Mouse (Mus musculus): Measurements from ENCODE around the gene Dpp6. TPM values are rescaled to one million over a fixed set of nuclear protein-coding genes. Genes with fewer than 3 reads are reported as not detected.

Gene Dpp6
- polyA plus RNA-seq, 1 experiment from 2014 or later: 1.0 TPM

DNA sequence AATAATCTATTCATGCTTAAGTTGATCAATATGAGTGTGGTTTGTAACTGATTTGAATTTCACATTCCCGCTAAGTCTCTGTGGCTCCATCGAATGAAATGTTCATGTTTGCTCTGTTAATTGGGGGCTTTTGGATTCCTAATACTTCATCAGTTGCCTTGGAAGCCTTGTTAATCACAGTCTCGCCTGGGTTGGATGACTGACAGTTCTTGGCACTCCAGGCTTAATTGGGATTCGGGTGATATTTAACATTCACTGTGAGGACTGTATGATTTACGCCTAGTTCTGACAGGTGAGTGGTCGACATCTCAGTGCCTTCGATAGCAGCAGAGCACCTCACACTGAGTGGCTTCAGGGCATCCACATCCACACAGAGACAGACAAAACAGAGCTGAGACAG lies 90.1 kb downstream of the Dpp6 start:
- WGBS: 82% methylated on average over 7 of the region's 7 CpGs

DNA sequence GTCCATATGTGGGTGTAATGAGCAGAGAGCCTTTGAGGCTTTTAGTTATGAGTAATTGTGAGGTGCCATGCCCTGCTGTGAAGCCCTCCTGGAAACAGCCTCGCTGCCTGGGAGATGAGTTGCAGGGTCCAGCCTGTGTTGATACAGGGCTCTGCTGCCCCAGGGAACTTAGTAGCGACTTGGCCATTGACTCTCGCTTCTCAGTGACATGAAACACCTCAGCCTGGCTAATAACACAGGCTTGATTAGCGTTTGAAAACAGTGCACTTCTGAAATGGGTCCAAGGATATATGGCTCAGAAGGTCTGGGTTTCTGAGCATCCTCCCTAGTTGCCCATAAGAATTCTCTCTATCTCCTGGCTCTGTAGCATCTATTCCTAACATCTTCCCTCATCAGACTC lies 91.6 kb downstream of the Dpp6 start:
- no peaks in the 10 kb centered on the region for H3K4me1 ChIP-seq (replicated peaks; ENCODE audit: control insufficient read depth, insufficient read depth)
- 43% methylated on average over 4 of the region's 4 CpGs for WGBS
- no peak for ATAC-seq (ENCODE audit: low FRiP score, low TSS enrichment)
- DNase-seq (ENCODE audit: low spot score): no peak
- no peak overlapping the region for H3K4me3 ChIP-seq (ENCODE audit: low read depth, low read length)
- H3K9ac ChIP-seq (ENCODE audit: low read length): no peak overlapping the region
- H3K9me3 ChIP-seq (ENCODE audit: control insufficient read depth, low read length): no peaks in the 10 kb centered on the region
- H3K27me3 ChIP-seq (ENCODE audit: control insufficient read depth, insufficient read depth, low read length): no peaks in the 10 kb centered on the region
- H3K36me3 ChIP-seq (ENCODE audit: control insufficient read depth, insufficient read depth, low read length): no peaks in the 10 kb centered on the region
- H3K4me2 ChIP-seq (replicated peaks; ENCODE audit: low read depth): no peak overlapping the region
- no peak overlapping the region for H3K27ac ChIP-seq (replicated peaks)
- TF ChIP-seq EP300 (optimal IDR thresholded peaks at IDR 0.05): no peak
- TF ChIP-seq CTCF (IDR thresholded peaks at IDR 0.05; ENCODE audit: low read depth): no peak

More for the DNA sequence above, 90.1 kb downstream of the Dpp6 start:
- H3K9ac ChIP-seq (ENCODE audit: low read length): no peak overlapping the region
- H3K4me3 ChIP-seq (ENCODE audit: low read depth, low read length): no peak overlapping the region
- ATAC-seq (ENCODE audit: low FRiP score, low TSS enrichment) (no peak), DNase-seq (ENCODE audit: low spot score) (no peak)
- no peaks in the 10 kb centered on the region for H3K27me3 ChIP-seq (ENCODE audit: control insufficient read depth, insufficient read depth, low read length)
- H3K27ac ChIP-seq (replicated peaks): no peak overlapping the region
- no peak overlapping the region for H3K4me2 ChIP-seq (replicated peaks; ENCODE audit: low read depth)
- H3K4me1 ChIP-seq (replicated peaks; ENCODE audit: control insufficient read depth, insufficient read depth): no peaks in the 10 kb centered on the region
- H3K36me3 ChIP-seq (ENCODE audit: control insufficient read depth, insufficient read depth, low read length): no peaks in the 10 kb centered on the region
- no peaks in the 10 kb centered on the region for H3K9me3 ChIP-seq (ENCODE audit: control insufficient read depth, low read length)
- TF ChIP-seq CTCF (IDR thresholded peaks at IDR 0.05; ENCODE audit: low read depth) (no peak), EP300 (optimal IDR thresholded peaks at IDR 0.05) (no peak)

DNA sequence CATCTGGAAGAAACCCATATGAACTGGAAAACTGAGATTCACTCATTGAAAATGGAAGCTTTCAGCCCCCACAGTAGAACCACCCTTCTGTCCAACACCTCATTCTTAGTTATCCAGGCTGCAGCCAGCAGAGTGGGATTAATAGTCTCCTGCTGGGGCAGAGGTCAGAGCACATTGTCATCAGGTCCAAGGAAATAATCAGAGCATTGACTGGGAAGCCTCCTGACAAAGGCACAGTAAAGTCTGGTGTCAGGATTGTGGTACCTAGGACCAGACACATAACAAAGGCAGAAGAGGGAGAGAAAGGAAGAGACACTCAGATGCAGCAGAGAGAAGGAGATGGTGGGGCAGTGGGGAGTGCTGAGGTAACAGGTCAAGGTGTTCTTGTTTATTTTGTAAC lies 93.3 kb downstream of the Dpp6 start:
- Histone ChIP-seq H3K4me2 (replicated peaks; ENCODE audit: low read depth) (no peak overlapping the region), H3K9me3 (ENCODE audit: control insufficient read depth, low read length) (no peaks in the 10 kb centered on the region), H3K36me3 (ENCODE audit: control insufficient read depth, insufficient read depth, low read length) (no peaks in the 10 kb centered on the region), H3K4me3 (ENCODE audit: low read depth, low read length) (no peak overlapping the region), H3K27ac (replicated peaks) (no peak overlapping the region), H3K9ac (ENCODE audit: low read length) (no peak overlapping the region), H3K27me3 (ENCODE audit: control insufficient read depth, insufficient read depth, low read length) (no peaks in the 10 kb centered on the region), H3K4me1 (replicated peaks; ENCODE audit: control insufficient read depth, insufficient read depth) (no peaks in the 10 kb centered on the region)
- no peak for DNase-seq (ENCODE audit: low spot score)
- TF ChIP-seq EP300 (optimal IDR thresholded peaks at IDR 0.05) (no peak), CTCF (IDR thresholded peaks at IDR 0.05; ENCODE audit: low read depth) (no peak)
- no peak for ATAC-seq (ENCODE audit: low FRiP score, low TSS enrichment)

DNA sequence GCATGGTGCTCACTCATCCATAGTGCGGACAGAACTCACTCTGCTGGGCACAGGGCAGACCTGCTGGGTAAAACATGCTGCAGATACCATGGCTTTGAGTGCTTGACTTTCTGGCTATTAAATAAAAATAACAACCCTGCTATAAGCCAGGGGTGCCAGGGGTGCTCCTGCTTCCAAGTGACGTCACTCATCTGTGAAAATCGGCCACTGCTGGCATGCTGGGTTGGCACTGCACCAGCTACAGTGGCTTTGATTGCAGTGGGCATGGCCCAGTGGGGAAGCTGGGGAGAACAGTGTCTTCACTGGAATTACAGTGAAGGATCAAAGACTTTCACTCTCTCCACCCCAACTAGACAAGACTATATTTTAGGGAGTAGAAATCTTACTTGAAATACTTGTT lies 95.0 kb downstream of the Dpp6 start:
- Histone ChIP-seq H3K9ac (ENCODE audit: low read length) (no peak overlapping the region), H3K27ac (replicated peaks) (no peak overlapping the region), H3K4me1 (replicated peaks; ENCODE audit: control insufficient read depth, insufficient read depth) (no peaks in the 10 kb centered on the region), H3K27me3 (ENCODE audit: control insufficient read depth, insufficient read depth, low read length) (no peaks in the 10 kb centered on the region), H3K4me3 (ENCODE audit: low read depth, low read length) (no peak overlapping the region), H3K9me3 (ENCODE audit: control insufficient read depth, low read length) (no peaks in the 10 kb centered on the region), H3K36me3 (ENCODE audit: control insufficient read depth, insufficient read depth, low read length) (no peaks in the 10 kb centered on the region), H3K4me2 (replicated peaks; ENCODE audit: low read depth) (no peak overlapping the region)
- ATAC-seq (ENCODE audit: low FRiP score, low TSS enrichment) (no peak), DNase-seq (ENCODE audit: low spot score) (no peak)
- TF ChIP-seq CTCF (IDR thresholded peaks at IDR 0.05; ENCODE audit: low read depth) (no peak), EP300 (optimal IDR thresholded peaks at IDR 0.05) (no peak)
- WGBS: 79% methylated on average over 3 of the region's 3 CpGs

DNA sequence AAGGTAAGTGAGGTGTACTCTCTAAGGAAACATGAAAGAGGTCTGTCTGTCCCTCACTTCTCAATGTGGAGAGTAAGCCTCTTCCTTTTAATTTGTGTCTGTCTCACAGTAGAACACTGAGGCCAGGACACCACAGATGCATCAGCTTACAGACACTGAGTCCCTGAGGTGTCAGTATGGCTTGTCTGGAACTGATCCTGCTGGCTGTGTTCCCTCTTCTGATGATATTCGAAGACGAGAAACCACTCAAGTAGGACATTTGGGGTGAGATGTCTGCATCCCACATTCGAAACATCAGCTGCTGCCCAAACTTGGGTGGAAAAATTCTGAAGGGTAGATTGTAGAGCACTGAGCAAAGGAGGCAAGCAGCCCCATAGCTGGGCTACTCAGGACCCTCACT lies 101.8 kb downstream of the Dpp6 start:
- TF ChIP-seq CTCF (IDR thresholded peaks at IDR 0.05; ENCODE audit: low read depth) (no peak), EP300 (optimal IDR thresholded peaks at IDR 0.05) (no peak)
- no peaks in the 10 kb centered on the region for H3K27me3 ChIP-seq (ENCODE audit: control insufficient read depth, insufficient read depth, low read length)
- H3K9ac ChIP-seq (ENCODE audit: low read length): no peak overlapping the region
- no peaks in the 10 kb centered on the region for H3K36me3 ChIP-seq (ENCODE audit: control insufficient read depth, insufficient read depth, low read length)
- no peak overlapping the region for H3K4me2 ChIP-seq (replicated peaks; ENCODE audit: low read depth)
- no peak overlapping the region for H3K4me3 ChIP-seq (ENCODE audit: low read depth, low read length)
- 66% methylated on average over 3 of the region's 3 CpGs for WGBS
- no peak for DNase-seq (ENCODE audit: low spot score)
- no peak overlapping the region for H3K27ac ChIP-seq (replicated peaks)
- H3K9me3 ChIP-seq (ENCODE audit: control insufficient read depth, low read length): no peaks in the 10 kb centered on the region
- no peak for ATAC-seq (ENCODE audit: low FRiP score, low TSS enrichment)
- H3K4me1 ChIP-seq (replicated peaks; ENCODE audit: control insufficient read depth, insufficient read depth): no peaks in the 10 kb centered on the region

DNA sequence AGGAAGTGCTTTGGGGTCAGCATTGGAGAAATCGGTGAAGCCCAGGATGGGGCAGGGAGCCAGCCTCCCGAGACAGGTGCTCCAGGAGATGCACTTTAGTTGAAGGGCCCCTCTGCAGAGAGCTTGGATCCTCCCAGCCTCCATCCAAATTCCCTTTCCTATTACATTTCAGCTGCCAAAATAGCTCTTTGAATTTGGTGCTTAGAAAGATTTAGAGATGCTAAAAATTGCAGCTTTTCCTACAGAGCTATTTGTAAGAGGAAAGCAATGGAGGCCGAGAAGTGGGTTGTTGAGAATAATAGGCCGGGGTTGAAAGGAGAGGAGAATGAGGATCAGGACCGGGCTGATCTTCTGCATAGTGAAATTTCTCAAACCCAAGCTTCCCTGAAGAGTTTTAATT lies 107.5 kb downstream of the Dpp6 start:
- Histone ChIP-seq H3K4me1 (replicated peaks; ENCODE audit: control insufficient read depth, insufficient read depth) (no peaks in the 10 kb centered on the region), H3K9me3 (ENCODE audit: control insufficient read depth, low read length) (no peaks in the 10 kb centered on the region), H3K4me2 (replicated peaks; ENCODE audit: low read depth) (no peak overlapping the region), H3K27ac (replicated peaks) (no peak overlapping the region), H3K9ac (ENCODE audit: low read length) (no peak overlapping the region), H3K36me3 (ENCODE audit: control insufficient read depth, insufficient read depth, low read length) (no peaks in the 10 kb centered on the region), H3K4me3 (ENCODE audit: low read depth, low read length) (no peak overlapping the region), H3K27me3 (ENCODE audit: control insufficient read depth, insufficient read depth, low read length) (no peaks in the 10 kb centered on the region)
- WGBS: 78% methylated on average over 5 of the region's 5 CpGs
- ATAC-seq (ENCODE audit: low FRiP score, low TSS enrichment): no peak
- DNase-seq (ENCODE audit: low spot score): no peak
- TF ChIP-seq EP300 (optimal IDR thresholded peaks at IDR 0.05) (no peak), CTCF (IDR thresholded peaks at IDR 0.05; ENCODE audit: low read depth) (no peak)
